Mouse (Mus musculus): ENCODE data around the gene Npl. TPM values are rescaled to one million over a fixed set of nuclear protein-coding genes. Genes with fewer than 3 reads are reported as not detected.
"Not testable (repeated sequence)": the region's sequence is repeated elsewhere in the genome, so short reads cannot be mapped to it uniquely, and the experiment has no call there.

Gene Npl
- polyA plus RNA-seq, 1 experiment from 2014 or later, result 8.0 TPM

DNA sequence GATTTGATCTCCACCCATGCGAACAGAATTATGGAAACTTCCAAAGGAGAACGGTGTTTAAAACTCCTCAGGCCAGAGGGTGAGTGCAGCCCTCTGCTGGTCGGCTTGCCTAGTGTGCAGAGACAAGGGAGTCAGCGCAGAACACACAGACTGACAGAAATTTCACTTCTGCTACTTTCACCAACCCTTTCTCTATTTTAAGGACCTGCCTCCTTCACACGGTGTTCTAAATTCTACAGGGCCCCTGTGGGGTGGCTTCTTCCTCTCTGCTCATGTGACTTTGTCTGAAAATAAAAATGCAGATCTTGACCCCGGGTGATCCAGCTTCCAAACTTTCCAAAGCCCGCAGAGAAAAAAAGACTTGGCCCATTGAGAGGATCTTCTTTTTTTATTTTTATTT, 60.7 kb downstream of the Npl start:
- H3K4me3 ChIP-seq (ENCODE audit: low read depth, low read length), result no peak overlapping the region
- DNase-seq (ENCODE audit: low spot score) (no peak), ATAC-seq (replicated peaks; ENCODE audit: low FRiP score) (no peak)
- no peaks in the 10 kb centered on the region for H3K27me3 ChIP-seq (replicated peaks; ENCODE audit: control insufficient read depth, insufficient read depth, low read length)
- no peak overlapping the region for H3K4me2 ChIP-seq
- H3K9ac ChIP-seq (ENCODE audit: low read depth, low read length), result no peak overlapping the region
- no peak overlapping the region for H3K27ac ChIP-seq (ENCODE audit: low read depth, low read length)
- WGBS, result 44% methylated on average over 7 of the region's 7 CpGs
- no peaks in the 10 kb centered on the region for H3K36me3 ChIP-seq (ENCODE audit: control insufficient read depth, insufficient read depth, low read length)
- H3K4me1 ChIP-seq (replicated peaks; ENCODE audit: control insufficient read depth, insufficient read depth, low read length), result peaks cover 14% of the 10 kb centered on the region
- no peaks in the 10 kb centered on the region for H3K9me3 ChIP-seq (ENCODE audit: control insufficient read depth, low read length)

GRCm38 (mm10) chr1:153487500-153487879, 62.4 kb downstream of the Npl start, which contains the start of gene Dhx9:
Gene Dhx9, minus strand, starts transcription at chr1:153487660.
- under 1% methylated on average over 35 of the region's 35 CpGs for WGBS

GRCm38 (mm10) chr1:153486767-153487499, 62.9 kb downstream of the Npl start:
- Histone ChIP-seq H3K9me3 (ENCODE audit: control insufficient read depth, low read length) (no peaks in the 10 kb centered on the region), H3K9ac (ENCODE audit: low read depth, low read length) (peak overlapping the region; percentile 100), H3K4me2 (peak overlapping the region; percentile 67), H3K4me1 (replicated peaks; ENCODE audit: control insufficient read depth, insufficient read depth, low read length) (peaks cover 14% of the 10 kb centered on the region), H3K4me3 (ENCODE audit: low read depth, low read length) (peak overlapping the region; percentile 100), H3K27me3 (replicated peaks; ENCODE audit: control insufficient read depth, insufficient read depth, low read length) (no peaks in the 10 kb centered on the region), H3K36me3 (ENCODE audit: control insufficient read depth, insufficient read depth, low read length) (peaks cover 3% of the 10 kb centered on the region), H3K27ac (ENCODE audit: low read depth, low read length) (peak overlapping the region; percentile 91)
- WGBS, result under 1% methylated on average over 64 of the region's 64 CpGs
- ATAC-seq (replicated peaks; ENCODE audit: low FRiP score), result peak; percentile 71
- peak; percentile 61 for DNase-seq (ENCODE audit: low spot score)

More at GRCm38 (mm10) chr1:153487500-153487879, 62.4 kb downstream of the Npl start, which contains the start of gene Dhx9:
- H3K4me2 ChIP-seq, result peak within 1 kb of the TSS; percentile 67
- no peaks in the 10 kb centered on the region for H3K9me3 ChIP-seq (ENCODE audit: control insufficient read depth, low read length)
- H3K27me3 ChIP-seq (replicated peaks; ENCODE audit: control insufficient read depth, insufficient read depth, low read length), result no peaks in the 10 kb centered on the region
- peak within 1 kb of the TSS; percentile 100 for H3K4me3 ChIP-seq (ENCODE audit: low read depth, low read length)
- H3K4me1 ChIP-seq (replicated peaks; ENCODE audit: control insufficient read depth, insufficient read depth, low read length), result peaks cover 14% of the 10 kb centered on the region
- no peaks in the 10 kb centered on the region for H3K36me3 ChIP-seq (ENCODE audit: control insufficient read depth, insufficient read depth, low read length)
- ATAC-seq (replicated peaks; ENCODE audit: low FRiP score), result peak; percentile 88
- DNase-seq (ENCODE audit: low spot score), result peak; percentile 97
- peak within 1 kb of the TSS; percentile 91 for H3K27ac ChIP-seq (ENCODE audit: low read depth, low read length)
- peak within 1 kb of the TSS; percentile 100 for H3K9ac ChIP-seq (ENCODE audit: low read depth, low read length)

GRCm38 (mm10) chr1:153486120-153486519, 63.7 kb downstream of the Npl start:
- Histone ChIP-seq H3K4me3 (ENCODE audit: low read depth, low read length) (peak overlapping the region; percentile 100), H3K9ac (ENCODE audit: low read depth, low read length) (peak overlapping the region; percentile 100), H3K4me1 (replicated peaks; ENCODE audit: control insufficient read depth, insufficient read depth, low read length) (peaks cover 14% of the 10 kb centered on the region), H3K4me2 (peak overlapping the region; percentile 67)
- not testable (repeated sequence) for DNase-seq (ENCODE audit: low spot score); ATAC-seq (replicated peaks; ENCODE audit: low FRiP score); H3K27ac ChIP-seq (ENCODE audit: low read depth, low read length); H3K36me3 ChIP-seq (ENCODE audit: control insufficient read depth, insufficient read depth, low read length); H3K27me3 ChIP-seq (replicated peaks; ENCODE audit: control insufficient read depth, insufficient read depth, low read length); H3K9me3 ChIP-seq (ENCODE audit: control insufficient read depth, low read length)
- WGBS, result 5% methylated on average over 6 of the region's 6 CpGs

DNA sequence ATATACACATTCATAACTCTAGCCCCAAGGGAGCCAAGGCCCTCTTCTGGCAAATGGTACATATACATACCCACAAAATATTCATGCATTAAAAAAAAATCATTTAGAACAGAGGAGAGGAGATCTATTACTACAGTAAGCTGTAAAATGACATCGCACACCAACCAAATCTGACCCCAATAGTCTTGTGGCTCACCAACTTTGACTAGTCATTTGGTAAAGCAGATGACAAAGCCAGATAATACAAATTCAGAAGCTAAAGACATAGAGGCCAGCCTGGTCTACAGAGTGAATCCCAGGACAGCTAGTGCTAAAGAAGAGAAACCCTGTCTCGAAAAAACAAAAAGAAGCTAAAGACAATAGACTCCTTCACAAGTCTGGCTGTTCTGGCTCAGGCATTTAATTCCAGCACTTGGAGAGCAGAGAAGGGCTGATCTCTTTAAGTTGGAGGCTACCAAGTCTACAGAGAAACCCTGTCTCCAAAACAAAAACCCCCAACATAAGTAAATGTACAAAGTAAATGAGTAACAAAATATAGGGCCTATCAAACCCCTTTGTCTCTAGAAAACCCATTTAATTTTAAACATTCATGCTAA, 64.5 kb downstream of the Npl start:
- no peak overlapping the region for H3K27ac ChIP-seq (ENCODE audit: low read depth, low read length)
- DNase-seq (ENCODE audit: low spot score), result no peak

GRCm38 (mm10) chr1:153481025-153481412, 68.8 kb downstream of the Npl start:
- WGBS, result 64% methylated on average over 1 of the region's 1 CpGs
- ATAC-seq (replicated peaks; ENCODE audit: low FRiP score) (no peak), DNase-seq (ENCODE audit: low spot score) (no peak)
- Histone ChIP-seq H3K4me2 (no peak overlapping the region), H3K4me3 (ENCODE audit: low read depth, low read length) (no peak overlapping the region), H3K36me3 (ENCODE audit: control insufficient read depth, insufficient read depth, low read length) (peaks cover 47% of the 10 kb centered on the region), H3K27ac (ENCODE audit: low read depth, low read length) (no peak overlapping the region), H3K9me3 (ENCODE audit: control insufficient read depth, low read length) (no peaks in the 10 kb centered on the region), H3K4me1 (replicated peaks; ENCODE audit: control insufficient read depth, insufficient read depth, low read length) (peaks cover 14% of the 10 kb centered on the region), H3K9ac (ENCODE audit: low read depth, low read length) (no peak overlapping the region), H3K27me3 (replicated peaks; ENCODE audit: control insufficient read depth, insufficient read depth, low read length) (no peaks in the 10 kb centered on the region)

More for the DNA sequence above, 64.5 kb downstream of the Npl start:
- H3K4me1 ChIP-seq (replicated peaks; ENCODE audit: control insufficient read depth, insufficient read depth, low read length), result peaks cover 14% of the 10 kb centered on the region
- no peaks in the 10 kb centered on the region for H3K27me3 ChIP-seq (replicated peaks; ENCODE audit: control insufficient read depth, insufficient read depth, low read length)
- peak overlapping the region; percentile 67 for H3K4me2 ChIP-seq
- H3K9me3 ChIP-seq (ENCODE audit: control insufficient read depth, low read length), result no peaks in the 10 kb centered on the region
- WGBS, result 50% methylated on average over 2 of the region's 2 CpGs
- H3K4me3 ChIP-seq (ENCODE audit: low read depth, low read length), result peak overlapping the region; percentile 100
- H3K36me3 ChIP-seq (ENCODE audit: control insufficient read depth, insufficient read depth, low read length), result peaks cover 14% of the 10 kb centered on the region
- no peak for ATAC-seq (replicated peaks; ENCODE audit: low FRiP score)
- H3K9ac ChIP-seq (ENCODE audit: low read depth, low read length), result no peak overlapping the region

DNA sequence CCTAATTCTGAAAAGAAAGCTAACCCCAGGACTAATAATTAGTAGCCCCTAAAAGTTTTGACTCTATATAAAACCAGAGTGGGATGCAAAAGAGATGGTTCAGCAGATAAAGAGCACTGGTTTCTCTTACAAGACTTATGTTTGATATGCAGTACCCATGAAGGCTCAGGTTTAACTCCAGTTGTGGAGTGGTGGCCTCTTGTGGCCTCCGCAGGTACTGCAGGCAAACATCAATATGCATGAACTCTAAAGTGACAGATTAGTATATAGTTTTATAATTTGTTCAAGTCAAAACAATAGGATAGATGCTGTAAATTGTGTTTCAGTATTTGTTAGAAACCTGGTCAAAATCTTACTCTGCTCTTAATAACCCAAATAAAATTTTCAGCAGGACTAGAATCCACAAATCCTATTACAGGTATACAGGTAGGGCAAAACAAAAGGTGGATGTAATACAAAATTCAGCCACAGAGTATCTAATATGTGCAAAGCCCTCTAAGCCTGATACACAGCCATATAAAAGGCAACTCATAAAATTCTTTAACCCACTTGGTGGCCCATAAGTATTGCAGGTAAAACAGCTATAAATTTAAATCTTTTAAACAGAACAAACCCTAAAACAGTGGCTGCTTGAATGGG, 69.3 kb downstream of the Npl start:
- no peak overlapping the region for H3K4me3 ChIP-seq (ENCODE audit: low read depth, low read length)
- ATAC-seq (replicated peaks; ENCODE audit: low FRiP score), result peak; percentile 32; the same call in 1 of the 2 replicates
- H3K4me2 ChIP-seq, result no peak overlapping the region
- no peak for DNase-seq (ENCODE audit: low spot score)
- H3K9me3 ChIP-seq (ENCODE audit: control insufficient read depth, low read length), result no peaks in the 10 kb centered on the region
- peaks cover 47% of the 10 kb centered on the region for H3K36me3 ChIP-seq (ENCODE audit: control insufficient read depth, insufficient read depth, low read length)
- 49% methylated on average over 1 of the region's 1 CpGs for WGBS
- no peak overlapping the region for H3K27ac ChIP-seq (ENCODE audit: low read depth, low read length)
- peaks cover 12% of the 10 kb centered on the region for H3K4me1 ChIP-seq (replicated peaks; ENCODE audit: control insufficient read depth, insufficient read depth, low read length)
- H3K9ac ChIP-seq (ENCODE audit: low read depth, low read length), result no peak overlapping the region
- H3K27me3 ChIP-seq (replicated peaks; ENCODE audit: control insufficient read depth, insufficient read depth, low read length), result no peaks in the 10 kb centered on the region

DNA sequence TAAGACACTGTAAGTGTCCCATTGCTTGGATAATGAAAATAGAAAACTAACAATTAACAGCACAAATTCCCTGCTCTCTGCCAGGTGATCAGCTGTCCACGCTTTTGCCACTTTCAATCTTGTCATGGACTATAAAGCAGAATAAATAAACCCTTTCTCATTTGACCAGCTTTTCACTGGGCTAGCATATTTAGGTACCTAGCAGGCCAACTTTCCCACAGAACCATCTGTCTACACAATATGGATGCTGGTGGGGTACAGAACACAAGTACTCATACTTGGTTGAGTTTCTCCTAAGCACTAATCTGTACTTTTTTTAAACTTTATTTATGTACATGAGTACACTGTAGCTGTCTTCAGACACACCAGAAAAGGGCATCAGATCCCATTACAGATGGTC, 70.5 kb downstream of the Npl start:
- Histone ChIP-seq H3K4me2 (no peak overlapping the region), H3K27me3 (replicated peaks; ENCODE audit: control insufficient read depth, insufficient read depth, low read length) (no peaks in the 10 kb centered on the region), H3K4me3 (ENCODE audit: low read depth, low read length) (no peak overlapping the region), H3K36me3 (ENCODE audit: control insufficient read depth, insufficient read depth, low read length) (peaks cover 54% of the 10 kb centered on the region), H3K9me3 (ENCODE audit: control insufficient read depth, low read length) (no peaks in the 10 kb centered on the region), H3K4me1 (replicated peaks; ENCODE audit: control insufficient read depth, insufficient read depth, low read length) (no peaks in the 10 kb centered on the region), H3K9ac (ENCODE audit: low read depth, low read length) (no peak overlapping the region), H3K27ac (ENCODE audit: low read depth, low read length) (no peak overlapping the region)
- 97% methylated on average over 1 of the region's 1 CpGs for WGBS
- no peak for ATAC-seq (replicated peaks; ENCODE audit: low FRiP score)
- no peak for DNase-seq (ENCODE audit: low spot score)

All from liver, embryonic 11.5 days (tissue).